Mouse (Mus musculus): ENCODE results near the gene Rps10. TPM values are rescaled to one million over a fixed set of nuclear protein-coding genes. Genes with fewer than 3 reads are reported as not detected.
A peak's percentile ranks its signal among the peaks of the same experiment; 100 is the strongest.

The Rps10 gene
- polyA plus RNA-seq, 1 experiment from 2014 or later = 943 TPM

- peak; percentile 82 for ATAC-seq (ENCODE audit: insufficient number of reproducible peaks, insufficient read depth, low FRiP score, low TSS enrichment)
- Histone ChIP-seq H3K27ac (peak within 1 kb of the TSS; percentile 94), H3K4me2 (replicated peaks) (peak within 1 kb of the TSS; percentile 72), H3K9ac (peak within 1 kb of the TSS; percentile 93), H3K4me3 (peak within 1 kb of the TSS; percentile 65), H3K9me3 (no peaks in the 10 kb centered on the region), H3K36me3 (no peaks in the 10 kb centered on the region), H3K4me1 (peaks cover 18% of the 10 kb centered on the region), H3K27me3 (no peaks in the 10 kb centered on the region)
- 8% methylated on average over 89 of the region's 91 CpGs for WGBS
These were observed 12.8 kb downstream of the Rps10 start, which contains the start of gene Nudt3 for GRCm38 (mm10) chr17:27623360-27624326. Nudt3 (minus strand) TSS chr17:27623495.

GRCm38 (mm10) chr17:27622611-27623359 lies 13.7 kb downstream of the Rps10 start:
- Histone ChIP-seq H3K9me3 (no peaks in the 10 kb centered on the region), H3K36me3 (peaks cover 4% of the 10 kb centered on the region), H3K4me2 (replicated peaks) (peak overlapping the region; percentile 72), H3K4me3 (peak overlapping the region; percentile 65), H3K27me3 (no peaks in the 10 kb centered on the region), H3K9ac (peak overlapping the region; percentile 93), H3K4me1 (peaks cover 18% of the 10 kb centered on the region), H3K27ac (peak overlapping the region; percentile 94)
- peak; percentile 38; the same call in 1 of the 2 replicates for ATAC-seq (ENCODE audit: insufficient number of reproducible peaks, insufficient read depth, low FRiP score, low TSS enrichment)
- WGBS = under 1% methylated on average over 69 of the region's 80 CpGs

DNA sequence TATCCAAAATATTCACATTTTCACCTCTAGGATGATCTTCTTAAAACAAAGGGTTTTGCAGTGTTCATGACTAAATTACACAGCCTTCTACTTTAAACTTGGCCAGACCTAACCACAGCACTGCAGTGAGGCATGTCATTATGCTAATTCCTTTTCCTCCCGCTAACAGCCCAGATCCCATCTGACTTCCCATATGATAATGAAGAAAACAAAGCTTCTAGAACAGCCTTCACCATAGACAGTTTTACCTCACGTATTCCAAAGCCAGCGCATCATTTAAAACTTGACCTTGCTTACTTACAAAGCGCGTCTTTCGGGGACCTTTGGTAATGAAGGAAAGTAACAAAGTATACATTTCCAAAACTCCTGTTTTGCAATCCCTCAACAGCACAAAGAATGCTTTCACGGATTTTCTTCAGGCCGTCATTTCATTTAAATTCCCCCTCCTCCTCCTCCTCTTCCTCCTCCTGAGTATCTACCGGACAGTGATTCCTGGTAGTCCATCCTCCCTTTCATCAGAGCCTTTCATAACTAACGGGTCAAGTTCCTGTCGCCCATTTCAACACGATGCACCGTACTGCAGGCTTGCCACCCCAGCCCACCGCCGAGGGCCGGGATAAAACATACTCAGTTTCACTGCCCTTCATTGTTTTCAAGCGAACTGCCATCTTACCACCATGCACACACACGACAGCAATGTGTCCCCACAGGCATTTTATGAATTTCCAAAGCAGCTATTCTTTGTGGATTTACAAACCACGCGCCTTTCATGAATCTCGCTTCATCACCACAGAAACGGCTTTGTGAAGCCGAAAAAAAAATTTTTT lies 14.6 kb downstream of the Rps10 start:
- H3K27me3 ChIP-seq = no peaks in the 10 kb centered on the region
- peak overlapping the region; percentile 72 for H3K4me2 ChIP-seq (replicated peaks)
- H3K27ac ChIP-seq = peak overlapping the region; percentile 94
- ATAC-seq (ENCODE audit: insufficient number of reproducible peaks, insufficient read depth, low FRiP score, low TSS enrichment) = no peak
- H3K4me3 ChIP-seq = peak overlapping the region; percentile 65
- H3K9ac ChIP-seq = peak overlapping the region; percentile 93
- no peaks in the 10 kb centered on the region for H3K9me3 ChIP-seq
- H3K4me1 ChIP-seq = peaks cover 18% of the 10 kb centered on the region
- WGBS = 2% methylated on average over 23 of the region's 23 CpGs
- H3K36me3 ChIP-seq = peaks cover 11% of the 10 kb centered on the region

DNA sequence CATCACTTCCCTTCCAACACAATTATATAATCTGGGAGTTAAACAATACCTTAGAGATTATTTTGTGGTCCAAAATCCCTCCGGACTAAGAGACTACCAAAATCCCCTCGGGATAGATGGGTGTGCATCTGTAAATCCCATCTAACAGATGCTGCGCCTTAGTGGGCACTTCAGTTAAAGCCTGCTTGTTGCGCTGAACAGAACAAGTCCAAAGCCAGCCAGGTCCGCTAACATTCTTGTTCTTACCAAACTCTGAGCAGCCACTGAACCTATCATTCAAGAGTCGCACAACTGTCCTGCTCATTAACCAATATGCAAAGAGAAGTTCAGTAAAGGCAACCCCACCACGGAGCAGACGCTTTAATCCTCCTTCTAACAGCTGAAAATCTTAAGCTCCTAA lies 15.3 kb downstream of the Rps10 start:
- Histone ChIP-seq H3K27me3 (no peaks in the 10 kb centered on the region), H3K4me3 (peak overlapping the region; percentile 65), H3K36me3 (peaks cover 16% of the 10 kb centered on the region), H3K4me1 (peaks cover 18% of the 10 kb centered on the region), H3K4me2 (replicated peaks) (peak overlapping the region; percentile 72), H3K9me3 (no peaks in the 10 kb centered on the region), H3K9ac (peak overlapping the region; percentile 93), H3K27ac (no peak overlapping the region)
- ATAC-seq (ENCODE audit: insufficient number of reproducible peaks, insufficient read depth, low FRiP score, low TSS enrichment) = no peak
- WGBS = 39% methylated on average over 8 of the region's 8 CpGs

DNA sequence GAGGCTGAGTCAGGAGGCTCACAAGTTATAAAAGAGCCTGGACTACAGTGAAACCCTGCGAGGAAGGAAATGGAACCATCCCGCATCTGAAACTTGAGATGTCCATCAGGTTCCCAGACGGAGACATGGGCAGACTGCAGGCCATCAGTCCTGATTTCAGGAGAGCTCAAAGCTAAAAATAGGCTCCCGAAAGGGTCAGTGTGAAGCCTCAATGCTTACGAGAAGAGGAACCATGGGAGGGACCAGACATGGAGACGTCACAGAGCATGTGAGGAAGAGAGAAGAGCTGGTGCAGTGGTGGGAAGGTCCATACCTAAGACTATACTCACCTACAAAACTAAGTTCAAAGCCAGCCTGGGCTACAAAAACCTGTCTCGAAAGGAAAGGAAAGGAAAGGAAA lies 21.1 kb downstream of the Rps10 start:
- Histone ChIP-seq H3K27me3 (no peaks in the 10 kb centered on the region), H3K4me3 (no peak overlapping the region), H3K4me2 (replicated peaks) (no peak overlapping the region), H3K36me3 (peaks cover 23% of the 10 kb centered on the region), H3K9me3 (no peaks in the 10 kb centered on the region), H3K27ac (no peak overlapping the region), H3K9ac (no peak overlapping the region), H3K4me1 (peaks cover 11% of the 10 kb centered on the region; the same call in 1 of the 2 replicates)
- 66% methylated on average over 7 of the region's 7 CpGs for WGBS
- no peak for ATAC-seq (ENCODE audit: insufficient number of reproducible peaks, insufficient read depth, low FRiP score, low TSS enrichment)

- H3K27ac ChIP-seq = no peak overlapping the region
- peaks cover 27% of the 10 kb centered on the region for H3K36me3 ChIP-seq
- no peak overlapping the region for H3K4me3 ChIP-seq
- no peak for ATAC-seq (ENCODE audit: insufficient number of reproducible peaks, insufficient read depth, low FRiP score, low TSS enrichment)
- 89% methylated on average over 4 of the region's 4 CpGs for WGBS
- H3K9ac ChIP-seq = no peak overlapping the region
- no peak overlapping the region for H3K4me2 ChIP-seq (replicated peaks)
- no peaks in the 10 kb centered on the region for H3K9me3 ChIP-seq
- H3K27me3 ChIP-seq = no peaks in the 10 kb centered on the region
- peaks cover 11% of the 10 kb centered on the region; the same call in 1 of the 2 replicates for H3K4me1 ChIP-seq
These were observed 23.5 kb downstream of the Rps10 start for GRCm38 (mm10) chr17:27613016-27613415.

- WGBS = 84% methylated on average over 5 of the region's 5 CpGs
- Histone ChIP-seq H3K4me1 (peaks cover 11% of the 10 kb centered on the region; the same call in 1 of the 2 replicates), H3K4me2 (replicated peaks) (no peak overlapping the region), H3K27me3 (no peaks in the 10 kb centered on the region), H3K4me3 (no peak overlapping the region), H3K36me3 (peaks cover 19% of the 10 kb centered on the region), H3K9ac (no peak overlapping the region), H3K9me3 (no peaks in the 10 kb centered on the region), H3K27ac (no peak overlapping the region)
- no peak for ATAC-seq (ENCODE audit: insufficient number of reproducible peaks, insufficient read depth, low FRiP score, low TSS enrichment)
These were observed 24.5 kb downstream of the Rps10 start for GRCm38 (mm10) chr17:27611994-27612393.

DNA sequence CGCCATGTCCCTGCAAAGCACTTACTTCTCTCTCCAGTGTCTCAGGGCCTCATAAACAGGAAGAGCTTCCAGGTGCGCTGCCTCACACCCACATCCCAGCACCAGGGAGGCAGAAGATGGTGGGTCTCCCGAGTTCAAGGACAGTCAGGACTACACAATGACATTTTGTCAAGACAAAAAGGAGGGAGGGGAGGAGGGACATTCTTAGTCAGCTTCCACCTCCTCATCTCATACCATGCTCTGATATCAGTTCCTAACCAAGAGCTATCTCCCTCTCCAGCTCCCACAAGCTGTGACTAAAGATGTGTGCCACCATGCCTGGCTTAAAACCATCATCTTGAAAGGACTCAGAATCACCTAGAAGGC lies 25.0 kb downstream of the Rps10 start:
- Histone ChIP-seq H3K4me3 (no peak overlapping the region), H3K4me2 (replicated peaks) (no peak overlapping the region), H3K9ac (no peak overlapping the region), H3K27me3 (no peaks in the 10 kb centered on the region), H3K4me1 (peaks cover 11% of the 10 kb centered on the region; the same call in 1 of the 2 replicates), H3K27ac (no peak overlapping the region), H3K36me3 (peaks cover 14% of the 10 kb centered on the region), H3K9me3 (no peaks in the 10 kb centered on the region)
- 74% methylated on average over 3 of the region's 3 CpGs for WGBS
- no peak for ATAC-seq (ENCODE audit: insufficient number of reproducible peaks, insufficient read depth, low FRiP score, low TSS enrichment)

- H3K9me3 ChIP-seq = no peaks in the 10 kb centered on the region
- WGBS = 84% methylated on average over 10 of the region's 10 CpGs
- no peak for ATAC-seq (ENCODE audit: insufficient number of reproducible peaks, insufficient read depth, low FRiP score, low TSS enrichment)
- no peak overlapping the region for H3K4me3 ChIP-seq
- H3K4me2 ChIP-seq (replicated peaks) = no peak overlapping the region
- no peak overlapping the region for H3K9ac ChIP-seq
- peaks cover 13% of the 10 kb centered on the region; the same call in 1 of the 2 replicates for H3K36me3 ChIP-seq
- H3K27ac ChIP-seq = no peak overlapping the region
- peaks cover 11% of the 10 kb centered on the region; the same call in 1 of the 2 replicates for H3K4me1 ChIP-seq
- H3K27me3 ChIP-seq = no peaks in the 10 kb centered on the region
These were observed 25.6 kb downstream of the Rps10 start for GRCm38 (mm10) chr17:27610679-27611518.

GRCm38 (mm10) chr17:27609576-27609975 lies 26.9 kb downstream of the Rps10 start:
- Histone ChIP-seq H3K4me3 (no peak overlapping the region), H3K4me1 (peaks cover 11% of the 10 kb centered on the region; the same call in 1 of the 2 replicates), H3K27ac (no peak overlapping the region), H3K4me2 (replicated peaks) (no peak overlapping the region), H3K9ac (no peak overlapping the region), H3K9me3 (no peaks in the 10 kb centered on the region), H3K27me3 (no peaks in the 10 kb centered on the region), H3K36me3 (peaks cover 10% of the 10 kb centered on the region; the same call in 1 of the 2 replicates)
- 90% methylated on average over 7 of the region's 7 CpGs for WGBS
- no peak for ATAC-seq (ENCODE audit: insufficient number of reproducible peaks, insufficient read depth, low FRiP score, low TSS enrichment)
